Mouse (Mus musculus) kidney, adult 8-10 months (tissue): ENCODE measurements at regions not wholly inside any gene's neighbourhood (a gene's known extent, or its start where the extent isn't known, plus 50 kb on each side); places are given as distances from the start of the nearest gene placed in this dataset.

Experiments
- DNase-seq, 2 experiments: peaks; one replicate each; pipeline ENCODE4 v3.0.0; 2022

- no peak for DNase-seq
Observed at GRCm38 (mm10) chr7:115300241-115300640, 556.7 kb downstream of the Insc start.

- DNase-seq = no peak
Observed at GRCm38 (mm10) chr7:115308377-115308776, 564.9 kb downstream of the Insc start.

DNA sequence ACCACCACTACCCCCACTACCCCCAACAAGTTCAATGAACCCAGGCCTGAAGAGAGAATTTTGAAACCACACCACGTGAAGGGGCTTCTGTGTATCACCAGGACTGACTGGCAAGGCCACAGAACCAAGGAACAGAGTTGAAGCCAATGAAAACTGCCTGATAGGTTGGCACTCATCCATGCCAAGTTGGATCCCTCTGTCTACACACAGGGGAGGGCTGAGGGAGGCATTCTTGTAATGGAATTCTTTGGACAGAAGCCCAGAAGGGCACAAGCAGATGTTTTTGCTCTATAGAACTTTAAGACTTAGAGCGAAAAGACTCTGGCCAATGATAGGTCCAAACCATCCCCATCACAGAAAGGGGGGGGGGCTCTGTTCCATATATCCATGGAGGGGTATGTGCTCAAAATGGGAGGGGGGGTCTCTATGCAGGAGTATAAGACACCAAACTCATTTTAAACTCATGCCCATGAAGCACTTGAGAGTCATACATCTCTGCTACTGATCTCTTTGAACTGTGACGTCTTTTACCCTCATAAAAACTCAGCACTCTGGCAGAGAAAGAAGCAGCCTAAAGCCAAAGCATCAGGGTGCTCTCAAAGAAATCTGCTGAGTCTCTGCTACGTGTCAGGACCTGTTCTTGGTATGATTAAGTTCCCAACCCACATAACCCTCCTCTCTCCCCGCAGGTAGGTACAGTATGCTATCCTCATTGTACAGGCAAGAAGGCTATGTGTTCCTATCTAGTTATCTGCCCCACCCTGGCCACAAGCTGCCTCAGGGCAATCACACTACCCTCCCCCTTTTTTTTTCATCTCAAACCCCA lies 567.1 kb downstream of the Insc start:
- DNase-seq = peak; percentile 3 to 27

- DNase-seq = no peak
Observed at GRCm38 (mm10) chr7:115319504-115319903, 576.0 kb downstream of the Insc start.

GRCm38 (mm10) chr7:115322989-115323388 lies 579.5 kb downstream of the Insc start:
- no peak for DNase-seq

DNA sequence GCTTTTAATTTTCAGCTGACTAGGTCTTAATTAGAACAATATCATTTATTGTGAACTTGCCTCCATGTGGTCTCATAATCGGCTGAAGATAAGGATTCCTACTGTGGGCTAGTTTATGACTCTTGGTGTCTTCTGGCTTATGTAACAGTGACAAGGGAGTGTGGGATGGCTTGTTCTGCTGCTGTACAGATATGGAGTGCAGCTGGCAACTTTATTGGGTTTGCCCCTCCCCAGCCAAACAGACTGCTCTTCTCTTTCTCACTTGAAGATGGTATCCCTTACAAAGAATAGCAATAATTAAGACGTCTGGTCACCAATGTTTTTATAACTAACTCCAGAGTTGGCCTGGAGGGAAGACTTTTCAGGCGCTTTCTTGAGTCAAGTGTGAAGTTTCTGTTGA lies 584.8 kb downstream of the Insc start:
- no peak for DNase-seq

GRCm38 (mm10) chr7:115331698-115332097 lies 588.2 kb downstream of the Insc start:
- DNase-seq = no peak

DNA sequence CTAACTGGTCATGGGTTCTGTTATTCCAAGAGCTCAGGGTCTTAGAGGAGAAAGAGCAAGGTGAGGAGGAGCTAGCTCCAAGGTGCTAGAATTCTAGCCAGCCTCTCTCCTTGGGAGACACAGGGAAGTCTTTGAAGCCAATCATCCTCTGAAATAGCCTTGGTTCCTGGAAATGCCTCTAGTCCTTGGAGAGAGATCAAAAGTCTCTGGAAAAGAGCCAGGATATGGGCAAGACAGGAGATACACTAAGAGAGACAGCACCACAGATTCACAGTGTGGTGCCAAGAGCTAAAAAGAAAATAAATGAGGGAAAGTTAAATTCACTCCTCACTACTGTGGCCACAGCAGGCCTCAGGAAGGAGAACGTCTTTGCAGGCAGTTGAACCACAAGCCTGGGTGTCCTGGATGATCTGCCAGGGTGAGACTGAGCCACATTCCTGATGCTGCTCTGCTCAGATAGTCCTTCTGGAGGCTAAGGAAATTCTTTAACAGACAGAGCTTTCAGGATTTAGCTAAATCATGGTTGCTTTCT lies 589.6 kb downstream of the Insc start:
- DNase-seq = peak; percentile 3 to 6

GRCm38 (mm10) chr7:115335051-115335450 lies 591.6 kb downstream of the Insc start:
- DNase-seq = no peak

DNA sequence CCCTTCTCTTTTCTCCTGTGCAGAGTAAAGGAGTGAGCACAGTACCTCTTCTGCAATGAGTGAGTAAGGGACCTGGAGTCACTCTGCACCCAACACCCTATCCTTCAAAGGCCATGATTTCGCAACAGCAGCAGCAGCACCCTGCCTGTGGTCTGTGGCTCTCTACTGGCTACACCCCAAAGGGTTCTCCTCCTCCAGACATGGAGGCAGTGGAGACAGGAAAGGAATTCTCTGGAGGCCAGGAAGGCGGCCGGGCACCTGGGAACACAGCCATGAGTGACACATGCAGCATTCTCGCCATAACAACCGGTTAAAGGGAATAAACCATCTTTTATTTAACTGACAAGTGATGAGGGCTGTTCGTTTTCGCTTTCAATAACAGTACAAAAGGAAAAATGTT lies 596.7 kb downstream of the Insc start:
- no peak for DNase-seq

DNA sequence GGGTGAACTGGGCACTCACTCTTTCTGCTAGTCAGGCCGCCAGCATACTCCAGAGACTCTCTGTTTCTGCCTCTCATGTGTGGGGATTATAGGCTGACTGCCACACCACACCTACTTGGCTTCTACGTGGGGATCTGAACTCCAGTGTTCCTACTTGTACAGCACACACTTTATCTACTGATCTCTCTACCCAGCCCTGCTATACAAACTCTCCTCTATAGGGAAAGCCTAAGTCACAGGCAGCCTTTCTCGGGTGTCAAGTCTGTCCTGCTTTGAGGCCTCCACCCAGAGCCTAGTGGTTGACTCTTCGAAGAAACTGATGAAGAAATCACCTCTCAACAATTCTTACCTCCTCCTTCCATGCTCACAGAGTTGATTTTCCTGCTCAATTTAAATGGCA lies 597.5 kb downstream of the Insc start:
- no peak for DNase-seq

DNA sequence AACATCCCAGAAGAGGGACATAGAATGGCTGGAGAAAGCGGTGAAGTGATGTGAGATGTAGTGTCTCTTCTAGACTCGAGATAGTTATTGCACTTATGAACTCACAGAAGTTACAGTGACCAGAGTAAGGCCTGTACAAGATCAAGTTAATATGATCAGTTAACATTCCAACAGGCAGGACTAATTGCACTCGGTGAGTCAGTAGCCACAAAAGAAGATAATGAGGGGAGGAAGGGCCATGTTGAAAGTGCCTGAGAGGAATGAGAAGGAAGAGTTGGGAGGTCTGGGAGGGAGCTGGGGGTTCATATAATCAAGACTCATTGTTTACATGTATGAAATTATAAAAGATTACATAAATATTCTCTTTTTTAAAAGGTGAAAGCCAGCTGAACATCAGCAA lies 602.3 kb downstream of the Insc start:
- no peak for DNase-seq

DNA sequence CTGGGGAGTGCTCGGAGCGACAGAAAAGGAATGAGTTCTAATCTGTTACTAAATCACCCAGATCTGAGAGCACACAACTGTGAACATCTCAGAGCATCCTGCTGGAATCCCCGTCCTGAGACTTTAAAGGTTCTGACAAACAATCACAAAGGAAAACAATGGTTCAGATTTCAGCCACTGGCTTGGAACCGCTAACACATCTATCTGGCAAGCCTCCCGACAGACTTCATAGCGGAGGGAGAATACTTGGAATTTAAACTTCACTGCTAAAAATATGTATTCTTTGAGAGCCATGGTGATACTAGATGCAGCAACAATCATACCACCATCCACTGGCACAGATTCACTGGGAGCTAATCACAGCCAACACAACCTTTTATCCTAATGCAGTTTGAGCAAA lies 615.2 kb downstream of the Insc start:
- no peak for DNase-seq

DNA sequence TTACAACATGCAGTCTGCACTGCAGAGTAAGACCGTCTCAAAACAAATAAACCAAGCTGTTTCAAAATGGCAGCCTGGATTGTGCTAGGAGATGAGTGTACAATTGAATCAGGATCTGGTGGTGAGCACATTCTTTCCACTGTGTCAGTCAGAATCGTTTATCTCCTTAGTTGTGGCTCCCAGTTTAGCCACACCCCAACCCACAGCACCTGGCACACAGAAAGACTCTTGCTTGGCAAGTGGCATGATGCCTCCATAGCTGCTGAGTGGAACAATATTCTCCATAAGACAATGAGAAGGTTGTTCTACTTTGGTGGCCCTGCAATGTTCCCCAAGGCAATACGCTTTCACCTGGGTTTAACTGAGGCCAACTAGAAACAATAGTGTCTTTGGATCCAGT lies 616.6 kb downstream of the Insc start:
- DNase-seq = no peak

GRCm38 (mm10) chr7:115362117-115362516 lies 618.6 kb downstream of the Insc start:
- DNase-seq = no peak

DNA sequence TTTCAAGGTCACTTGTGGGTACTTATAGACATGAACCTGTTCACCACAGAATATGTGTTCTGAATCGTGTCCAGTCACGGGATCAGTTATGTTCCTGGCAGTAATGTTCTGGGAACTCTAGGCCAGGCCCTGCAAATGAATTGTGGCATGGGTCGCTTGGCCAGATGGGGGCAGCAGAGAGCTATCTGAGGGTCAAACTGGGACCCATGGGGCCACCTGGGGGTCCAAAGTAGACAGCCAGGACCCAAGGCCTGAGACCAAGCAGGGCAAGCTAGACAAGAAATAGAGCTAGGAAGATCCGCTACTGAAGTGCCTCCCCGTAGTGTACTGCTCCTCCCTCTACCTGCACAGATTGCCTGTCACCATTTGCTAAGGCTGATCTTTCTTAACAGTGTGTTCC lies 623.4 kb downstream of the Insc start:
- DNase-seq = peak; percentile 10 to 46

GRCm38 (mm10) chr7:115371143-115371542 lies 627.6 kb downstream of the Insc start:
- DNase-seq = no peak

GRCm38 (mm10) chr7:115372921-115373320 lies 629.4 kb downstream of the Insc start:
- no peak for DNase-seq

- no peak for DNase-seq
Observed at GRCm38 (mm10) chr7:115373781-115374533, 630.5 kb downstream of the Insc start.

- no peak for DNase-seq
Observed at GRCm38 (mm10) chr7:115376067-115376466, 632.6 kb downstream of the Insc start.

GRCm38 (mm10) chr7:115378836-115379235 lies 635.3 kb downstream of the Insc start:
- DNase-seq = no peak

DNA sequence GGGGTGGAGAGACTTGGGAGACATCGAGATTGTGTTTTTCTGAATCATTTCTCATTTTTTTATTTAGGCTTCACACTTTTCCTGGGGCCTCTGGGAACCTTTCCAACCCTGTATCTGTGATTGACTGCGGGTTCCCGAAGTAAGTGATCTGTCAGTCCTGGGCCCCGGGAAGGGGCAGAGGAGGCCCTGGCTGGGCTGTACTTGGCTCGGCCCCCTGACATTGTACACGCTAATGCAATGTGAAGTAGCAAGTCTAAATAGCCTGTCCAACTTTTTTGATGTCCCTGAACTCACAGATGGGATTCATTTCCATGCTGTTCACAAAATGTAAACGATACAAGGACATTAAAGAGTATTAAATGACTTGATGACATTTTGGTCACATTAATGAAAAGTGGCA lies 636.1 kb downstream of the Insc start:
- DNase-seq = no peak

- no peak for DNase-seq
Observed at GRCm38 (mm10) chr7:115380989-115381610, 637.6 kb downstream of the Insc start.

DNA sequence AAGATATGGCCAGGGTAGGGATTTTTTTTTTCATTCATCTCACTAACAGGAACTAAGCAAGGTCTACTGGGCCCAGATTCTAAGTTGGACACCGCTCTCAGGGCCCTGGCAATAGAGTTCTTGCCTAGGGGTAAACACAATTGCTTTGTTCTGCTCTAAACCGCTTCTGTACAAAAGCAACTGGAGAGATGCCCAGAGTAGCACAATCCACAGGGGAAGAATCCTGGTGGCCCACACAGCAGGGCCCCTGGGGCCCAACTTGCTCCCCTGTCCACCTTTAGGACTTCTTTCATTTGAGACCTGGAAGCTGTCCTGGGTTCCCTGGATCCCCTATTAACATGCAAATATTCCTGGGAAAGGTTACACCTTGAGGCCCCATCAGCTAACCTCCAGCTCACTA lies 639.4 kb downstream of the Insc start:
- DNase-seq = peak; percentile 7 to 24
